Mouse (Mus musculus): ENCODE data around the gene Olfr137.

Olfr137 gene

GRCm38 (mm10) chr17:38307470-38307869, at the start of gene Olfr137:
Gene Olfr137 (minus strand): TSS chr17:38307570.
- no peak for DNase-seq

DNA sequence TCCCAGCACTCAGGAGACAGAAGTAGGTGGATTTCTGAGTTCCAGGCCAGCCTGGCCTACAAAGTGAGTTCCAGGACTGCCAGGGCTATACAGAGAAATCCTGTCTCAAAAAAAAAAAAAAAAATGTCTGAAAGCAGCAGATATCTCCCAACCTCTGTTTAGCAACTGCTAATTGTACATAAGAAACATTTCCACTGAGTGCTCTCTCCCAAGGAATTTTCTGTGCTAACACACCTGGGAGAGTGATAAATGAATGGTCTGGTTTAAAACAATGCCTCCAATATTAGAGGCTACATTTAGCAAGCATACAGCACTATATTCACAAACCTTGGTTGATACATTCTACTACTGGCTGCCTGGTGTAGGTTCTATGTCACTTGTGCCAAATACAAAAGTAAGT, 22.2 kb upstream of the Olfr137 start, which contains the start of gene Olfr136:
Olfr136 (plus strand) TSS at position 301 of the 400 bp plus-strand sequence.
- DNase-seq = no peak

- DNase-seq = no peak
Measured at GRCm38 (mm10) chr17:38260735-38261134, 46.6 kb downstream of the Olfr137 start, which contains the start of gene Olfr138. Gene Olfr138 (plus strand): TSS chr17:38261035.
